Mouse (Mus musculus): ENCODE results near the gene Mfap4. TPM values are rescaled to one million over a fixed set of nuclear protein-coding genes. Genes with fewer than 3 reads are reported as not detected.

Gene Mfap4
- not detected in 2 replicates for total RNA-seq (2015)
- total RNA-seq (2017), result not detected in 2 replicates

GRCm38 (mm10) chr11:61484613-61485540, at the start of gene Mfap4:
Mfap4 (plus strand) TSS chr11:61485431.
- ATAC-seq (replicated peaks; ENCODE audit: poor library complexity), result no peak

GRCm38 (mm10) chr11:61436298-61436697, 48.9 kb upstream of the Mfap4 start:
- no peak for ATAC-seq (replicated peaks; ENCODE audit: poor library complexity)

GRCm38 (mm10) chr11:61439170-61439569, 46.1 kb upstream of the Mfap4 start:
- no peak for ATAC-seq (replicated peaks; ENCODE audit: poor library complexity)

GRCm38 (mm10) chr11:61440416-61440815, 44.8 kb upstream of the Mfap4 start:
- no peak for ATAC-seq (replicated peaks; ENCODE audit: poor library complexity)

GRCm38 (mm10) chr11:61441670-61442069, 43.6 kb upstream of the Mfap4 start:
- no peak for ATAC-seq (replicated peaks; ENCODE audit: poor library complexity)

GRCm38 (mm10) chr11:61443807-61444206, 41.4 kb upstream of the Mfap4 start:
- ATAC-seq (replicated peaks; ENCODE audit: poor library complexity), result no peak

GRCm38 (mm10) chr11:61447296-61447695, 37.9 kb upstream of the Mfap4 start:
- ATAC-seq (replicated peaks; ENCODE audit: poor library complexity), result no peak

- ATAC-seq (replicated peaks; ENCODE audit: poor library complexity), result no peak
These were observed 37.2 kb upstream of the Mfap4 start for GRCm38 (mm10) chr11:61448041-61448440.

- no peak for ATAC-seq (replicated peaks; ENCODE audit: poor library complexity)
These were observed 36.5 kb upstream of the Mfap4 start for GRCm38 (mm10) chr11:61448599-61449225.

- no peak for ATAC-seq (replicated peaks; ENCODE audit: poor library complexity)
These were observed 35.5 kb upstream of the Mfap4 start for GRCm38 (mm10) chr11:61449499-61450292.

GRCm38 (mm10) chr11:61464071-61464470, 21.2 kb upstream of the Mfap4 start:
- ATAC-seq (replicated peaks; ENCODE audit: poor library complexity), result no peak

- no peak for ATAC-seq (replicated peaks; ENCODE audit: poor library complexity)
These were observed 19.8 kb upstream of the Mfap4 start for GRCm38 (mm10) chr11:61465422-61465821.

GRCm38 (mm10) chr11:61468534-61468933, 16.7 kb upstream of the Mfap4 start:
- ATAC-seq (replicated peaks; ENCODE audit: poor library complexity), result no peak; the same call in 1 of the 2 replicates

GRCm38 (mm10) chr11:61469317-61469917, 15.8 kb upstream of the Mfap4 start:
- peak; percentile 86 for ATAC-seq (replicated peaks; ENCODE audit: poor library complexity)

GRCm38 (mm10) chr11:61470880-61471279, 14.4 kb upstream of the Mfap4 start:
- ATAC-seq (replicated peaks; ENCODE audit: poor library complexity), result no peak

GRCm38 (mm10) chr11:61473630-61474029, 11.6 kb upstream of the Mfap4 start:
- no peak for ATAC-seq (replicated peaks; ENCODE audit: poor library complexity)

GRCm38 (mm10) chr11:61476786-61477382, 8.3 kb upstream of the Mfap4 start:
- no peak for ATAC-seq (replicated peaks; ENCODE audit: poor library complexity)

- ATAC-seq (replicated peaks; ENCODE audit: poor library complexity), result no peak
These were observed 7.4 kb upstream of the Mfap4 start for GRCm38 (mm10) chr11:61477566-61478508.

- no peak for ATAC-seq (replicated peaks; ENCODE audit: poor library complexity)
These were observed 6.4 kb upstream of the Mfap4 start for GRCm38 (mm10) chr11:61478788-61479187.
